Comparison of ENCODE assay signal across 14 mouse cellular contexts in genomic region chr6:42352486-42352846, GRCm38 (mm10). TPM values are rescaled to one million over a fixed set of nuclear protein-coding genes. Genes with fewer than 3 reads are reported as not detected.
DNase-seq lines count a peak whose midpoint lies in the region; ATAC-seq and TF ChIP-seq lines count a peak whose summit lies in the region.
"Had no signal": no experiment of that assay in that cellular context is flagged by ENCODE, and none has a peak within 500 bp of the region (broad histone marks: within the 10 kb centered on the region; RNA-seq: fewer than 3 reads in every experiment).

No protein-coding gene starts in this region.

- peak overlapping the region; percentile 98 for H3K27ac ChIP-seq in heart, embryonic 16.5 days (ENCODE audit: low read length)
- peak overlapping the region; percentile 17; the same call in 1 of the 2 replicates for H3K27ac ChIP-seq in spleen, adult 2 months (ENCODE audit: insufficient read depth, low read length)
- peak overlapping the region; percentile 63 for H3K27ac ChIP-seq in liver, embryonic 12.5 days
- no peak overlapping the region for H3K27ac ChIP-seq in layer of hippocampus, adult 2 months
- H3K27ac ChIP-seq in cerebellum, adult 2 months (ENCODE audit: insufficient read depth, low read length), result no peak overlapping the region

- no peak for ATAC-seq in heart, embryonic 16.5 days (replicated peaks; ENCODE audit: extremely low read depth, insufficient read depth, low FRiP score)
- ATAC-seq in liver, embryonic 12.5 days, result no peak
- ATAC-seq: hindbrain, embryonic 16.5 days had no signal

- H3K4me1 ChIP-seq in heart, embryonic 16.5 days (ENCODE audit: control insufficient read depth, insufficient read depth, low read length), result peaks cover 63% of the 10 kb centered on the region
- peaks cover 21% of the 10 kb centered on the region; the same call in 1 of the 2 replicates for H3K4me1 ChIP-seq in spleen, adult 2 months (ENCODE audit: control insufficient read depth, insufficient read depth, insufficient read length)
- H3K4me1 ChIP-seq in liver, embryonic 12.5 days, result peaks cover 67% of the 10 kb centered on the region
- H3K4me1 ChIP-seq in cerebellum, adult 2 months (ENCODE audit: control insufficient read depth, insufficient read depth, low read length), result peaks cover 35% of the 10 kb centered on the region

- no peaks in the 10 kb centered on the region for H3K27me3 ChIP-seq in heart, embryonic 16.5 days (ENCODE audit: control insufficient read depth, insufficient read depth, low read length)
- H3K27me3 ChIP-seq in spleen, adult 2 months (ENCODE audit: control insufficient read depth, insufficient read depth, low read length), result no peaks in the 10 kb centered on the region
- H3K27me3 ChIP-seq in liver, embryonic 12.5 days (replicated peaks), result no peaks in the 10 kb centered on the region
- H3K27me3 ChIP-seq in cerebellum, adult 2 months (ENCODE audit: control insufficient read depth, insufficient read depth, low read length), result no peaks in the 10 kb centered on the region
- H3K27me3 ChIP-seq: CH12.LX had no signal

- no peak for DNase-seq in heart, postnatal 25 days (ENCODE audit: low spot score)
- no peak for DNase-seq in spleen, adult 2 months (ENCODE audit: low read depth in 1 of 2, low spot score in 2 of 2)
- no peak for DNase-seq in spleen, postnatal 14 days (ENCODE audit: low spot score in 2 of 2)
- DNase-seq in embryo, embryonic 11 days, result no peak
- DNase-seq in layer of hippocampus, adult 2 months (ENCODE audit: low spot score in 2 of 2), result no peak
- no peak for DNase-seq in cerebellum, adult 2 months
- DNase-seq: right cerebral cortex, postnatal 14 days had no signal

- H3K36me3 ChIP-seq in heart, embryonic 16.5 days (ENCODE audit: control insufficient read depth, insufficient read depth), result peaks cover 28% of the 10 kb centered on the region
- H3K36me3 ChIP-seq in spleen, adult 2 months (ENCODE audit: control insufficient read depth, insufficient read depth, low read length), result peaks cover 11% of the 10 kb centered on the region
- H3K36me3 ChIP-seq in liver, embryonic 12.5 days, result peaks cover 42% of the 10 kb centered on the region

- TF ChIP-seq CTCF in spleen, adult 2 months (IDR thresholded peaks at IDR 0.05; ENCODE audit: extremely low read depth, insufficient read depth, insufficient read length, insufficient replicate concordance), result no peak
- TF ChIP-seq CTCF in layer of hippocampus, adult 2 months (conservative IDR thresholded peaks at IDR 0.05), result no peak
- no peak for TF ChIP-seq CTCF in cerebellum, adult 2 months (IDR thresholded peaks at IDR 0.05; ENCODE audit: borderline replicate concordance, insufficient read depth, low read depth, low read length)

- peak overlapping the region; percentile 98 for H3K9ac ChIP-seq in heart, embryonic 16.5 days (ENCODE audit: low read length)
- H3K9ac ChIP-seq in liver, embryonic 12.5 days, result peak overlapping the region; percentile 76; the same call in 1 of the 2 replicates

- H3K9me3 ChIP-seq in heart, embryonic 16.5 days (replicated peaks; ENCODE audit: control insufficient read depth, low read length), result no peaks in the 10 kb centered on the region
- H3K9me3 ChIP-seq in liver, embryonic 12.5 days (replicated peaks), result no peaks in the 10 kb centered on the region

- H3K4me3 ChIP-seq in heart, embryonic 16.5 days (ENCODE audit: low read length), result peak overlapping the region; percentile 90
- no peak overlapping the region; the same call in 1 of the 2 replicates for H3K4me3 ChIP-seq in spleen, adult 2 months (ENCODE audit: extremely low read depth, insufficient read depth, insufficient read length)
- H3K4me3 ChIP-seq in liver, embryonic 12.5 days, result peak overlapping the region; percentile 74
- no peak overlapping the region for H3K4me3 ChIP-seq in layer of hippocampus, adult 2 months
- no peak overlapping the region for H3K4me3 ChIP-seq in cerebellum, adult 2 months (replicated peaks; ENCODE audit: insufficient read depth, low read depth, low read length)

- WGBS in heart, embryonic 16.5 days, result 75% methylated on average over 1 of the region's 1 CpGs
- WGBS in spleen, adult 2 months, result 73% methylated on average over 1 of the region's 1 CpGs
- WGBS in liver, embryonic 12.5 days (ENCODE audit: insufficient replicate concordance), result 34% methylated on average over 1 of the region's 1 CpGs
- WGBS in cerebellum, adult 2 months, result 96% methylated on average over 1 of the region's 1 CpGs

- peak overlapping the region; percentile 94 for H3K4me2 ChIP-seq in heart, embryonic 16.5 days (ENCODE audit: low read depth, low read length)
- peak overlapping the region; percentile 95 for H3K4me2 ChIP-seq in liver, embryonic 12.5 days

- TF ChIP-seq POLR2A in spleen, adult 2 months (IDR thresholded peaks at IDR 0.05; ENCODE audit: low read depth, low read length), result no peak
- TF ChIP-seq POLR2A in cerebellum, adult 2 months (IDR thresholded peaks at IDR 0.05; ENCODE audit: borderline replicate concordance, insufficient read depth, low read length), result no peak

- intact Hi-C loops in heart, postnatal 25 days (cut with DNase I), result no loop called here

RNA-seq across cellular contexts. Expression of gene Zyx, which starts 3.0 kb away (rescaled TPM):
- 152 and 159 TPM in 2 replicates for polyA plus RNA-seq in heart, embryonic 16.5 days (2015; fragmentation: Nextera tagmentation; extraction: Ambion mirVana)
- total RNA-seq in heart, postnatal 25 days (2021), result 10 to 100 TPM; 57.1 to 59.8 TPM
- polyA plus RNA-seq in spleen, adult 2 months (2012; rRNA removed), result 184 and 228 TPM in 2 replicates
- 66.3 and 66.5 TPM in 2 replicates for polyA plus RNA-seq in liver, embryonic 12.5 days (2016; fragmentation: Nextera tagmentation; extraction: Ambion mirVana)
- total RNA-seq in layer of hippocampus, adult 2 months (2021), result 10 to 100 TPM; 44.3 to 44.5 TPM
- 123 and 129 TPM in 2 replicates for polyA plus RNA-seq in cerebellum, adult 2 months (2012; rRNA removed)

RNA-seq across cellular contexts. Expression of gene Epha1, which starts 20.6 kb away (rescaled TPM):
- polyA plus RNA-seq in heart, embryonic 16.5 days (2015; fragmentation: Nextera tagmentation; extraction: Ambion mirVana), result 1.9 and 2.9 TPM in 2 replicates
- under 1 TPM; 0.26 to 0.31 TPM for total RNA-seq in heart, postnatal 25 days (2021)
- 0.18 and 0.19 TPM in 2 replicates for polyA plus RNA-seq in spleen, adult 2 months (2012; rRNA removed)
- polyA plus RNA-seq in liver, embryonic 12.5 days (2016; fragmentation: Nextera tagmentation; extraction: Ambion mirVana), result 2.6 and 3.4 TPM in 2 replicates
- not detected for total RNA-seq in layer of hippocampus, adult 2 months (2021)
- polyA plus RNA-seq in cerebellum, adult 2 months (2012; rRNA removed), result 0.43 and 0.46 TPM in 2 replicates
- total RNA-seq: CH12.LX had no signal

RNA-seq across cellular contexts. Expression of gene Fam131b, which starts 28.0 kb away (rescaled TPM):
- 0.17 and 0.21 TPM in 2 replicates for polyA plus RNA-seq in heart, embryonic 16.5 days (2015; fragmentation: Nextera tagmentation; extraction: Ambion mirVana)
- 1 to 10 TPM in 1 of 2 experiments, under 1 TPM in 1; 0.59 to 1.1 TPM for total RNA-seq in heart, postnatal 25 days (2021)
- polyA plus RNA-seq in spleen, adult 2 months (2012; rRNA removed), result 0.06 and 0.15 TPM in 2 replicates
- polyA plus RNA-seq in liver, embryonic 12.5 days (2016; fragmentation: Nextera tagmentation; extraction: Ambion mirVana), result not detected in 2 replicates
- 10 to 100 TPM; 76.1 to 76.4 TPM for total RNA-seq in layer of hippocampus, adult 2 months (2021)
- 102 and 117 TPM in 2 replicates for polyA plus RNA-seq in cerebellum, adult 2 months (2012; rRNA removed)
- total RNA-seq: megakaryocyte progenitor cell, adult 5-6 weeks had no signal

RNA-seq across cellular contexts. Expression of gene Tas2r143, which starts 47.6 kb away (rescaled TPM):
- polyA plus RNA-seq in heart, embryonic 16.5 days (2015; fragmentation: Nextera tagmentation; extraction: Ambion mirVana), result not detected in 2 replicates
- total RNA-seq in heart, postnatal 25 days (2021), result under 1 TPM in 1 of 2 experiments, not detected in 1; 0.39 TPM
- polyA plus RNA-seq in spleen, adult 2 months (2012; rRNA removed), result 0.13 and 0.69 TPM in 2 replicates
- polyA plus RNA-seq in liver, embryonic 12.5 days (2016; fragmentation: Nextera tagmentation; extraction: Ambion mirVana), result not detected in 2 replicates
- total RNA-seq in layer of hippocampus, adult 2 months (2021), result not detected
- 0.33 and 1.0 TPM in 2 replicates for polyA plus RNA-seq in cerebellum, adult 2 months (2012; rRNA removed)
- total RNA-seq: CH12.LX; layer of hippocampus, adult 8-10 months; megakaryocyte progenitor cell, adult 5-6 weeks had no signal
- polyA plus RNA-seq: hindbrain, embryonic 16.5 days; neural tube, embryonic 11.5 days had no signal

RNA-seq across cellular contexts. Expression of gene Tas2r135, which starts 52.8 kb away (rescaled TPM):
- polyA plus RNA-seq in heart, embryonic 16.5 days (2015; fragmentation: Nextera tagmentation; extraction: Ambion mirVana), result not detected in 2 replicates
- not detected for total RNA-seq in heart, postnatal 25 days (2021)
- 0.07 and 0.13 TPM in 2 replicates for polyA plus RNA-seq in spleen, adult 2 months (2012; rRNA removed)
- not detected in 2 replicates for polyA plus RNA-seq in liver, embryonic 12.5 days (2016; fragmentation: Nextera tagmentation; extraction: Ambion mirVana)
- not detected for total RNA-seq in layer of hippocampus, adult 2 months (2021)
- polyA plus RNA-seq in cerebellum, adult 2 months (2012; rRNA removed), result 0.72 and 0.84 TPM in 2 replicates
- total RNA-seq: CH12.LX; megakaryocyte progenitor cell, adult 5-6 weeks had no signal
- polyA plus RNA-seq: hindbrain, embryonic 16.5 days; neural tube, embryonic 11.5 days had no signal

Comparison
In these comparisons a context has a peak if more than half of its experiments do, and no peak if none do; other contexts are left out.
1. H3K27ac ChIP-seq: peak in heart, embryonic 16.5 days (single experiment), spleen, adult 2 months (single experiment) and liver, embryonic 12.5 days (single experiment); none in layer of hippocampus, adult 2 months (single experiment) and cerebellum, adult 2 months (single experiment).
2. H3K4me3 ChIP-seq: peak in heart, embryonic 16.5 days (single experiment) and liver, embryonic 12.5 days (single experiment); none in spleen, adult 2 months (single experiment), layer of hippocampus, adult 2 months (single experiment) and cerebellum, adult 2 months (single experiment).
3. RNA of gene Fam131b, which starts 28.0 kb away (polyA plus RNA-seq): 102 to 117 TPM in cerebellum, adult 2 months; 0.17 to 0.21 TPM in heart, embryonic 16.5 days, 0.06 to 0.15 TPM in spleen, adult 2 months and not detected in liver, embryonic 12.5 days; every median in the first group is over 10 times any median in the second.